Mouse (Mus musculus) heart, postnatal 14 days (tissue): Measurements from ENCODE around the gene Unc5a. TPM values are rescaled to one million over a fixed set of nuclear protein-coding genes. Genes with fewer than 3 reads are reported as not detected.
A peak's percentile ranks its signal among the peaks of the same experiment; 100 is the strongest.

Source experiments
- DNase-seq, 2 experiments: peaks; one replicate each; pipeline ENCODE4 v3.0.0; 2021 to 2022
- intact Hi-C: fragments of 180-260 bp; cut with DNase I; formaldehyde crosslinking; loops from one replicate; pipeline ENCODE4 v1.15.1; 2025
- long read RNA-seq, 2 experiments: library from polyadenylated mRNA; stranded (forward); transcript quantifications; one replicate each; pipeline ENCODE4 v2.0.0; 2021
- total RNA-seq, 2 experiments: library from RNA; stranded (reverse); gene quantifications; 2 replicates each; pipeline ENCODE4 v1.2.3; 2021

The Unc5a gene
- total RNA-seq, result under 1 TPM; 0.60 to 0.63 TPM
- long read RNA-seq, experiment 1, partial matches to known transcripts, result 1 of 2 reads
- long read RNA-seq, experiment 1, other reads (novel, unspliced or antisense), result 0 of 2 reads
- long read RNA-seq, experiment 2, partial matches to known transcripts, result 1 of 1 reads
- long read RNA-seq, experiment 2, other reads (novel, unspliced or antisense), result 0 of 1 reads

DNA sequence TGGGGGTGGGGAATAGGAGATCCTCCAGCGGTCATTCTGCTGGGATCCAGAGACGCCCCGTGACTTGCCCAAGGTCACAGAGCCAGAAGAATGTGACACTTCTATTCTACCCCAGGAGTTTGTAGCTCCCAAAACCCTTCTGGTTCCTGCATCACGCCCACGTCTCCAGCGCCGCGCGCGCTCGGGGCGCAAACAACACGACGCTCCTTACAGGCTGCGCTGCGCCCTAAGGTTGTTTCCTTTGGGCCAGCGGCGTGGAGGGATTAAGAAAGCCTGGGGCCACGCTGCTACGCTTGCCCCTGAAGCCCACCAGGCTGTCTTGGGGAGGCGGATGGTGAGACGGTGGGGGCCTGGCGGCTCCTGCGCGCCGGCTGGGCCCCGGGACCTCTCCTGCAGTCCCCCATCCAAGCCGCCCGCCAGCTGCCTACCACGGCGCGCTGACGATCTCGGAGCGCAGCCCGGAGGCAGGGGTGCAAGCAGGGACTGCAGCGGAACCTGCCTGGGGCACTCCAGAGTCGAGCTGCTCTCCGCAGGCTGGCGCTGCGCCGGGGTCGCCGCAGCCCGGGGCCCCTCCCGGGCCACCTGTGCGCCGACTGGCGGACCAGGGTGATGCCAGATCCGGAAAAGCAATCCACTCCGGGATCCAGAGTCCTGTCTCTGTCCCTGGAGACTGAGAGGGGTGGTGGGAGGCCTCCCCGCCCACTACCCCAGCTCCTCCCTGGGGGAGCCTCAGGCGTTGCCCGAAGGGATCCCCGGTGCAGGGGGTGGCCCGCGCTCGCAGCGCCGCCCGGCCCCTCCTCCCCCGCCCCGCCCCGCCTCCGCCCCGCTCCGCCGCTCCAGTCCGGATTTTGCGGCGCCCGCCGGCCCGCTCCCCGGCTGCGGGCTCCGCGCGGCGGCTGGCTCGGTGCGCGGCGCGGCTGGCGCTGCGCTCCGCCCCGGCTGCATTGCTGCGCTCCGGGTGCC lies at the start of gene Unc5a:
TSS of gene Unc5a (plus strand) at position 881 of the 963 bp plus-strand sequence.
- intact Hi-C loops, result no loop called here
- DNase-seq, result peak; percentile 46 to 56

DNA sequence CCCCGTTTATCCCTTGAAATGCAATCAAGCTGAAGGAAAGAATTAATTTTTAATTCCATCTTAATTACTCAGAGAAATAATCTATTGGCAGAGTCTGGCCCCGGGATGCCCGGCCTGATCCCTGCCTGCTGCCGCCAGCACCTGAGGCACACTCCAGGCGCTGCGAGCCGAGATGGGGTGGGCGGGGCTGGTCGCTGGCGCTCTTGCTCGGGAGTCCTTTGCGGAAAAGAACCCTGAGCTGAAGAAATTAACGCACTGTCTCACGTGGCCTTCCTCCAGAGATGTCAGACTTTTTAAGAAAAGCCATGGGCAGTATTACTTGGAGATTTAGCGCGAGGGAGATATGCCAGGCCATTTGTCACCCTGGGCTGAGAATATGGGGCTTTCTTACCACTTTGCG lies 37.2 kb upstream of the Unc5a start:
- intact Hi-C loops, result no loop called here
- no peak for DNase-seq

DNA sequence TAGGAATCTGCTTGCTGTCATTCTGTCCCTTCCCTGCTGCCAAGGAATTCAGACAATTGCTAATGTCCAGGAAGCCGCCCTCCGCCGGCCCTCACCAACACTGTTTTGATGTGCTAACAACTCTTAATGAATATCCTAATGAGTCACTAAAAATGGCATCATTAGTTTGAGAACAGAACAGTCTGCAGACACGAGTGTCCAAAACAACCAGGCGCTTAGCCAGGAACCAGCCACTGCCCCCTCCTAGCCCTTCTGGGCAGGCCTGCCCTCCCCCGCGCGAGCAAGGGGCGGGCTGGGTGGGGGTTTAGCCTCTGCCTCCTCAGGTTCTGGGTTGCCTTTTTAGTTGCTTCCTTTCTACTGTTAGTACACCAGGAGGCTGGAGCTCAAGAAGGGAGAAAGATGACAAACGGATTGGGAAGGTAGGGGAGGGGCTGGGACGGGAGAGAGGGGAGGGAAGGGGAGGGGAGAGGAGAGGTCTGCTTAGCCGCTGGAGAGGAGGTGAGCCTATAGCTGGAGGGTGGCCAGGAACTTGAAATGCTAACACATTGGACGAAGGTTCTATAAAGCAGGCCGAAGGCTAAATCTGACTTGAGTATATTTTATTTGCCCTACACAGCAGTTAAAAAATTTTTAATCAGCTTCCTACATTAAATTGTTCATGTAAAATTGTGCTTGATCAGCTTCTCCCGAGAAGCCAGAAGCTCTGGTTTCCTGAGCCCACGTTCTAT lies 36.2 kb upstream of the Unc5a start:
- intact Hi-C loops, result no loop called here
- DNase-seq, result no peak

DNA sequence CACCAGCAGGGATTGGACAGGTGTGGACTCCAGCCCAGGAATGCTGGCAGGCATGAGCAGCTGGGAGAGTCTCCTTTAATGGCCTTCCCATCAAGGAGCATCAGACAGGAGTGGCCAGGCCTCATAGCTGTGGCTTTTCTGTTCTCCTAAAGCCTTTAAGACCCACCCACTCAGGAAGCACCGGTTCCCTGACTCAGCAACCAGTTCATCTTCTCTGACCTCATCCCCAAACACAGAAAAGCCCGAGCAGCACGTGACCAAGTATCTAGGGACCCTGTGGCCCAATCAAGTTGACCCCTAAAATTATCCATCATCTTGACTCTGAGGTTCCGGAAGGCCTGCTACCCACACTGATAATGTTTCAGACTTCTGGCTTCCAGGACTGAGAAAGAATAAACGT lies 32.6 kb upstream of the Unc5a start:
- intact Hi-C loops, result no loop called here
- no peak for DNase-seq

DNA sequence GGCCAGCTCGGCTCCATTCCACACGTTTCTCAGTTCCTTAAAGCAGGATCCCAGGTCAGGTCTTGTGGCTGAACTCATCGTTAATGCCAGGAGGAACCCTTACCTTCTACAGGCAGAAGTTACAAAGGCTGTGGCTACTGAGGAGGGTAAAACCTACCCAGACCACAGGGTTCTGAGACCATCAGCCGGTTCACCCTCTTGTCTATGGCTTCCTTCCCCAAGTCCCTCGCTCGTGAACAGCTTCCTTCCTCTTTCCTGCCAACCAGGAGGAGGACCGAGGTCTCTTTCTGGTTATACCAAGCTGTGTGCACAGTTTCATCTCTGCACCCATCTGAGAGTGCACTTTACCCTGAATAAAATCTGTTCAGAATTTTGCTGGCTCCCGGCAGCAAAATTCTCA lies 30.3 kb upstream of the Unc5a start:
- no peak for DNase-seq
- intact Hi-C loops, result no loop called here

DNA sequence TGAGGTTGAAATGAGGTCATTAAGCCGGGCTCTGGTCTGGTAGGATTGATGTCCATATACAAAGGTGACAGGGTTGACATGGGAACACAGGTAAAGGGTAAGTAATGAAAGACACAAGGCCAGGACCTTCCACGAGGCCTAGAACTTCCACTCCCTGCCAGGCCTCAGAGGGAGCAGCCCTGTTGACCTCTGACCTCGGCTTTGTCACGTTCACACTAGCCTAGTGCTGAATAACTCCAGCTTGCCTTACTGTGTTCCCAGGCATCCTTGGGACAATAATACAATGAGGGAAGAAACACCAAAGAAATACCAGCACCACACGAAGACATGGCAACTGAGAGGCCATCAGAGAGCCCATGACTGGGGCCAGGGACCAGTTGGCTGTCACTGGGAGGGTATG lies 29.5 kb upstream of the Unc5a start:
- no peak for DNase-seq
- intact Hi-C loops, result no loop called here

DNA sequence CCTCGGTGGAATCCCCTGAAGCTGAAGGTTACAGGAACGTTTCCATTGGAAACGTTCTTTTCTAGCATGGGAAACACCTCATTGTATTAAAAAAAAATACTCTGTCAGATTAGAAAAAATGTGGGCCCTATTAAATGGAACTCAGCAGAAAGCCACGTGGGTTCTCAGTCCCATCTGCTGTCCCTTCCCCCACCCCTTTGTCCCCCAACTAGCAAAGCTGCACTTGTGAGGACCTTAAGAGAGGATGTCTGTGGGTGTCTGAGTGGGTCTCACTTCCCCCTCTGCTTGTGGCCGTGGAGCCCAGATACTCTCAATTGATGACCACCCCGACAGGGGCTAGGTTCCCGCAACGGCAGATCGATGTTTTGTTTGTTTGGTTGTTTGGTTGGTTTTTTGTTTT lies 27.5 kb upstream of the Unc5a start:
- intact Hi-C loops, result no loop called here

DNA sequence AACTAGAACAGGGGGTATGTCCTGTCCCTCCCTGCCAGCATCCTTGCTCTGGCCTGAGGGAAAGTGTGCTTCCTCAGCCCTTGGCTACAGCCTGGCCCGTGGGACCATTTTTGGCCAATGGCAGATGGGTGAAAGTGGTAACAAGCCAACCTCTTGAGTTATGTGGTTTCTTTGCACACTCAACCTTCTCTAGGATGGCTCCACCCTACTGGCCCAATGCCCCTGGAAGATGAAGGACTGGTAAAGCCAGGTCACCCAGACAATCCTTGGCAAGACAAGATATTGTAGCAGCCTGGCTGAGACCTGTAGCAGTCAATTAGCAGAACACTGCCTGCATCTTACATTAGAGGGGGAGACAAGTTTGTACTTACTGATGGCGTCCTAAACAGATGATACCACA lies 25.5 kb upstream of the Unc5a start:
- DNase-seq, result no peak
- intact Hi-C loops, result no loop called here

More for the DNA sequence above, 27.5 kb upstream of the Unc5a start:
- DNase-seq, result no peak

DNA sequence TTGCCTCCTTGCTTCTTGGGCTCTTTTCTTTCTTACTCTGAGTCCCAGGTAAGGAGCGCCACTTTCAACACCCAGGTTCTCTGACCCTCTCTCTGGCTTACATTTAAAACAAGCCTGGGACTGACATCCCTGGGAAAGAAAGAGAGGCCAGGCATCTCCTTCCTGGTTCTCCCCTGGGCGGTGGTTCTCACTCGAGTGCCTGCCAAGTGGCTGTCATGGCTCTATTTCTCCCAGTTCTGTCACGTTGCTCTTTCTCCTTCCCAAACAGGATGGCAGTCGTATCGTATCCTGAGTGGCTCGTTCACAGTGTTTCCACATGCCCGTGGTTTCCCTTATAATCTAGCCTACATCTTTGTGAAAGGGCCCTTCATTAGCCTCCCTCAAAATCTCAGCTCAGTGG lies 23.7 kb upstream of the Unc5a start:
- intact Hi-C loops, result no loop called here
- no peak for DNase-seq

DNA sequence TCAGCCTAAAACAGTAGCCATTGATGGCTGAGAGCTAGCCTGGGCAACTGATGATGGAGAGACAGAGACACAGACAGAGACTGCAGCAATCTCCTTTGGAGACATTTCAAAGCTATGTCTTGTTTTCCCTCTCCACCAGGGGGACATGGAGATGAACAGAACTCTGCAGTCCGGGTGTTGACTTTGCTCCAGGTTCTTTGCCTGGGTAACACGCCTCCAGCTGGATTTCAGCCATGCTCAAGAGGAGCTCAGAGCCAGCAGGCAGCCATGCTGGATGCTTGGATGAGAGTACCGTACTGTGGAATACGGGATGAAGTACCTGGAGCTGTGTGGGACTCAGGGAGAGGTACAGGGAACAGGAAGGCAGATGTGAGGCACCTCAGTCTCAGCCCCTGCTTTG lies 22.6 kb upstream of the Unc5a start:
- intact Hi-C loops, result no loop called here
- peak in 1 of 2 experiments; percentile 21 for DNase-seq

DNA sequence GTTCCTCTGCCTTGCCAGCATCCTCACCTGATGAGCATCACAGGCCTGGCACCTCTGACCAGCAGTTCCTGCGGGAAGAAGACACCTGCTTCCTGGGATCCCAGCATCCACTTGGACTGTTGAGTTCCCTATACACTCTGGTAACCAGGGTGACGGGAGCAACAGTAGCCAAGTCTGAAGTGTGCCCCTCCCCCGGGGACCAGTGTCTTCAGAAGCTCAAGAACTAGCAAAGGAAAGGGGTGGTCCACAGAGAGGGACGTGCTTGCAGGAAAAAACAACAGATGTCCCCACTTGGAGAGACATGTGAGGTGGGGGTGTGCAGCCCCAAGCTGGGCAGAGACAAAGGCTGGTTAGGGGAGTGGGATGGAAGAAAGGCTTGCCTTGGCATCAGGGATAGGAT lies 19.1 kb upstream of the Unc5a start:
- intact Hi-C loops, result no loop called here
- DNase-seq, result no peak

DNA sequence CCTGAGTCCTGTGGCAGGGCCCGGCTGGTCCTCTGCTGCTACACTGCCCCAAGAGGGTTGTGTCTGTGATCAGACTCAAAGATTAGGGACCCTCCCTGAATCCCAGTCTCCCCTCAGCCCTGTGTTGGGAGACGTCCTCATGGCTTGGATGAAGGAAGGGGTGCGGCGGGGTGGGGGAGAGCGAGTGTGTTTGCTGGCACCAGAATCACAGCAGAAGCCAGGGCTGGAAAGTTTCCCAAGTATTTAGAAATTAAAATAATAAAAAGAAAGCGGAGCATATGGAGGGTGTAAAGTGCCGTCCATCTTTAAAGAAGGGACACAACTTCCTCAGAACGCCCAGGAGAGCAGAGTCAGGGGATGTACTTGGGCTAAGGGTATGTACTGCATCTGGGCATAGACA lies 14.3 kb upstream of the Unc5a start:
- intact Hi-C loops, result no loop called here
- DNase-seq, result no peak

DNA sequence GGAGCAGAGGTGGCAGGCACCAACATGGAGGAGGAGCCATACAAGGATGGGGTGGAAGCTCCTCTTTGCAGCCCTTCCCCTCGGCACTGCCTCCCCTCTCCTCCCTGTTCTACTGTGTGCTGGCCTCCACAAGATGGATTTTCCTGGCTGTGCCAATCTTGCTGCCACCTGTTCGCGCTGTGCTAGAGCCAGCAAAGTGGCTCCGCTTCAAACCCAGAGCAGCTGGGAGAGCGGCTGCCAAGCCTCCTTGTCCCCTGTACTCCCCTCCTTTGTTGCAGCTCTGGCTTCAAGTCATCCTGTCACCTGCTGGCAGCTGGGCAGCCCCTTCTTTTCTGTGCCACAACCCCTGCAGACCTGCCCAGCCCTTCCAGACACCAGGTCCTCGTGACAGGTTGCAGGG lies 13.0 kb upstream of the Unc5a start:
- DNase-seq, result no peak
- intact Hi-C loops, result no loop called here

DNA sequence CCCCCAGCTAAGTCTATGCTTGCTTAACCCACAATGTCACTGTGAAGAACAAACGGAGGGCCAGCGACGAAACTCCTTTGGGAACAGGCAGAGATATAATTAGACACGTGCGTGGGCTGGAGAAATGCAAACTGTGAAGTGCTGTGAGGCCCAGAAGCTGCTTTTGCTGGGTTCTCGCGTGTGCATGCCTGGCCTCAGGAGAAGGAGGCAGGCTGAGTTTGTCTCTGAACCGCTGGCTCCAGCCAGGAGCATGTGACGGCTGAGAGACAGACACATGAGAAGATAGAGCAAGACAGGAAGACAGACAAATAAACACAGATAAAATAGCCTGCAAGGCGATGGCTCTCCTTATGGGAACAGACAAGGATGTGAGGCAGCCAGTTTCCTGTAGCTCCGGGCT lies 11.3 kb upstream of the Unc5a start:
- no peak for DNase-seq
- intact Hi-C loops, result no loop called here

DNA sequence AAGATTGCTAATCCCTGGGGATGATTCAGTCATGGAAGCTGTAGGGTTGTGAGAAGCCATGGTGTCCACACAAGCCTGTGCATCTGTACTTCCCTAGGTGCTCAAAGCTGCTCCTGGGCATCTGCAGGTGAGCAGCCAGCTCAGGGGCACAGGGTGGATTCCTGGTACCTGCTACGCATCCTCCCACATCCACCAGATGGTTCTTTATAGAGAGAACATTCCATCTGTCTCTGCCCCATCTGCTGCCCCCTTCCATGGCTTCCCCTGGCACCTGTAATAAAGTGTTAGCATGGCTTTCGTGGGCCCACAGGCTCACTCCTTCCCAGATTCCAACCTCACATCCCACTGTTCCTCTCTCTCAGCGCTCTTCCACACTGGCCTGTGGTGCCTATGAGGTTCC lies 10.7 kb upstream of the Unc5a start:
- intact Hi-C loops, result no loop called here
- DNase-seq, result no peak

DNA sequence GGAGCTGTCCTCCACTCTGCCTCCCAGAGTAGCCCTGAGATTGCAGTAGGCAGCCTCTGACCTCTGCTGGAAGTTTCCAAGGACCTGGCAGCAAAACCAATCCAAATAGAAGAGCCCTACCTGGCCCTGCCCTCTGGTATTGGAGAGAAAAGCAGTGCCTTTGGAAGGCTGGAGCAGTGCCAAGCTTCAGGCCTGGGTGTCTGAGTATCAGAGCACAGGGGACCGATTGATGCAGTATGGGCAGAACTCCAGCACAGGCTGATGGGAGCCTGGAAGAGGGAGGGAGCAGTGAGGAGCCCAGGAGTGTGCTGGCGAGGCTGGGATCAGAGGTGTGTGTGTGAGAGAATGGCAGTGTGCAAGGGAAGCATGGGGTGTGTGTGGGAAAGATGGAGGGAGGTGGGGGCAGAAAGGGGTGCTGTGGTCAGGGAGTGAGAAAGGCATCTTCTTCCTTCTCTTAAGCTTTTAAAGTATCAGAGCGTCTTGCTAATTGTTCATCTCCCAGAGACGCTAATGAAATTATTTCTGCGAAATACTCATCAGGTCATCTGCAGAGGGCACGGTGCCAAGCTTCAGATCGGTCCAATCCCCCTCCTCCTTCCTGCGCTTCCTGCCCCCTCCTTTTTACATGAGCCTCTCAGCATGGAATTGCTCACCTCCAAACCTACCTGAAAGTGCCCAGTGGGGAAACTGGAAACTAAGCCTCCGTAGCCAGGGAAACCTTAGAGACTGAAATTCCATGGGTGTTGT lies 4.6 kb upstream of the Unc5a start:
- no peak for DNase-seq
- intact Hi-C loops, result no loop called here

DNA sequence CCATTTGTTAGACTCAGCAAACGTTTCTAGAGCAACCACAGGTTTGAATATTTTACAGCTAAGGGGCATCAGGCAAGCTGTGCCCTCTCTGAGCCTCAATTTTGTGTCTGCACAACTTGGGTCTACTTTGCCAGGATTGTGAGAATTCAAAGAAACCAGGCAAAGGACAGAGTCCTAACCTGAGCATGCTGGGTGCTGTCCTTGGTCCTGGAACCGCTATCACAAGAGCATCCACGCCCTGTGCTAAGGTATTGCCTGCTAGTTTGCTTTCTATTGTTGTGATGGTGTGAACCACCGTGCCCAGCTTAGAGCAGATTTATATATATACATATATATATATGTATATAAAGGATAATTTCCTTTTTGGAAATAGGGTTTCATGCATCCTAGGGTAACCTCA lies 3.9 kb upstream of the Unc5a start:
- DNase-seq, result peak; percentile 31 to 60

DNA sequence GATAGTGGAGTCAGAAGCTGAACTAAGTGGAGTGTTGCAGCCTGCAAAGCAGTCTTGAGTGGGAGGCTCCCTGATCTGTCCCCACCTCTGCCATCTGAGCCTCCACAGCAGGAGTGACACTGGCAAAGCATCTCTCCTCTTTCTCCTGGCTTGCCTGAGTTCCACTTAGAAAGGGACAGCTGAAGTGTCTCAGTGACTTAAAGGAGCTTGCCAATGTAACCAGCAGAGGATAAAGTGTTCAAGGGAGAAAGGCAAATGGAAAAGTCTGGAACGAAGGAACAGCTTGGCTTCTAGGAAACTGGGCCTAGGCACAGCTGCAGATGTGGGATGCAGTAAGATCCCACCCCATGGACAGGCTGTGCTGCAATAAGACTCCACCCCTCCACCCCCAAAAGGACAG lies 2.8 kb upstream of the Unc5a start:
- DNase-seq, result no peak
- intact Hi-C loops, result no loop called here

More for the DNA sequence above, 3.9 kb upstream of the Unc5a start:
- intact Hi-C loops, result no loop called here

DNA sequence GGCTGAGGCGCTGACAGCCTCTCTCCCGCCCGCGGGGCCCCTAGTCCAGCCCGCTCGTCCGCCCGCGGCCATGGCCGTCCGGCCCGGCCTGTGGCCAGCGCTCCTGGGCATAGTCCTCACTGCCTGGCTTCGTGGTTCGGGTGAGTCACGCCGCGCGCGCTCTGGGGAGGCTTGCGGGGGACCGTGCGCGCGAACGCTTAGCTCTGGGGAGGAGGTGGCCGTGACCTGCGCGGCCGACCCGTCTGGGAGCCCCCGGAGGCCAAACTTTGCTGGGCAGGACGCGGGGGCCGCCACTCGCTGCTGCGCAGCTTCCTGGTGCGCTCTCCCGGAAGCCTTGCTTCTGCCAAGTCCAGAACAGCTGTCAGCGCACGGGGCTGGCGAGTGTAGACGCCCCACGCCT lies 381 bp downstream of the Unc5a start:
- peak; percentile 37 to 47 for DNase-seq
- intact Hi-C loops, result no loop called here

DNA sequence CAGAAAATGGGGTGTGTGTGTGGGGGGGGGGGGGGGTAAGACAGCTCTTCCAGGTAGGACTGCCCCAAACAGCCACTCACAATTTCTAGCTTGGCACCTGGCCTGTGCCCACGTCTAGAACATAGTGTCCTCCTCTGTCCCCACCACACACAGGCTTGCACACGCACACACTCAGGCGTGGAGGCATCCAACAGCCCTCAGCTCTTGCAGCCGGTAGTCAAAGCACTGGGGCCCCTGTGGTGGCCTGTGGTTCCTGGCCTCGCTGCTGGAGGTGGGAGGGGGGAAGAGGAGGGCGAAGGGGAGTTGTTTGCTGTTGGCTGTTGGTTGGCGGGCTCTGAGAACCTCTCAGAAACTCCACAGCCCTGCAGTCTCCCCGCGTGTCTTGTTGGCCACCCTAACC lies 920 bp downstream of the Unc5a start:
- intact Hi-C loops, result no loop called here

DNA sequence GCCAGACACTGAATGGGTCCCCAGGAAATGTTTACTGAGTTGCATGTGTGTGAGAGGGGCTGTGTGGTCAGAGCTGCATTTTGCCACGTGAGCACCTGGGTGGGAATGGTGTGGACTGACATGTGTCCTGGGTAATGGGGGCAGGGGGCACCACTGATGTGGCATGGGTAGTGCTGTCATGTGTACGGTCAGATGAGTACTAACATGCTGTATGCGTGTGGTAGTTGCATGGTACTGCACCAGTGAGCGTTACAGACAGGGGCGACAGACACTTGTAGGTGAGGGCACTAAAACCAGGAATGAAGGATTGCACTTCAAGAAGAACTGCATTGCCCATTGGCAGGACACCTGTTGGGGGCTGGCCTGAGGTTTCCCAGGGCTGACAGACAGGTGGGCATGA lies 2.0 kb downstream of the Unc5a start:
- intact Hi-C loops, result no loop called here
- no peak for DNase-seq

More for the DNA sequence above, 920 bp downstream of the Unc5a start:
- no peak for DNase-seq
